Mouse (Mus musculus) neural tube, embryonic 12.5 days (tissue): ENCODE results near the gene Slc7a11. TPM values are rescaled to one million over a fixed set of nuclear protein-coding genes. Genes with fewer than 3 reads are reported as not detected.

Experiments
- ATAC-seq: fragments of 200-750 bp; cut with Nextera tagmentation; 2 replicates; pipeline ENCODE4 v1.8.0; 2017; ENCODE audit warnings: low read depth, mild to moderate bottlenecking, moderate TSS enrichment, moderate library complexity; ENCODE audit not compliant: low FRiP score
- H3K27ac ChIP-seq: fragments of 300-500 bp; sonication (generic); 2 replicates; pipeline ENCODE4 v1.5.1; 2016
- H3K27me3 ChIP-seq: fragments of 300-500 bp; sonication (generic); replicated peaks from 2 replicates; pipeline ENCODE4 v1.6.1; 2016; ENCODE audit warnings: mild to moderate bottlenecking
- H3K36me3 ChIP-seq: fragments of 300-500 bp; sonication (generic); 2 replicates; pipeline ENCODE4 v1.6.1; 2016; ENCODE audit warnings: mild to moderate bottlenecking
- H3K4me1 ChIP-seq: fragments of 300-500 bp; sonication (generic); 2 replicates; pipeline ENCODE4 v1.6.1; 2016
- H3K4me2 ChIP-seq: fragments of 300-500 bp; sonication (generic); replicated peaks from 2 replicates; pipeline ENCODE4 v1.6.1; 2016; ENCODE audit warnings: mild to moderate bottlenecking
- H3K4me3 ChIP-seq: fragments of 300-500 bp; sonication (generic); 2 replicates; pipeline ENCODE4 v1.5.1; 2016
- H3K9ac ChIP-seq: fragments of 300-500 bp; sonication (generic); 2 replicates; pipeline ENCODE4 v1.6.1; 2016; ENCODE audit warnings: mild to moderate bottlenecking
- H3K9me3 ChIP-seq: fragments of 300-500 bp; sonication (generic); 2 replicates; pipeline ENCODE4 v1.6.1; 2016; ENCODE audit warnings: mild to moderate bottlenecking
- WGBS: fragments of 180-500 bp; shearing (Covaris S2); methylation state at CpG from one replicate; pipeline ENCODE4 v1.1.7; 2016; 5-methylcytosine and 5-hydroxymethylcytosine counted together
- polyA plus RNA-seq: library from polyadenylated mRNA; unstranded; fragments of >200 nt; fragmentation: Nextera tagmentation; extraction: Ambion mirVana; gene quantifications from 2 replicates; pipeline ENCODE4 v1.2.1, GENCODE M21; 2016

The Slc7a11 gene
- polyA plus RNA-seq, 1 experiment from 2014 or later: 3.9 TPM

DNA sequence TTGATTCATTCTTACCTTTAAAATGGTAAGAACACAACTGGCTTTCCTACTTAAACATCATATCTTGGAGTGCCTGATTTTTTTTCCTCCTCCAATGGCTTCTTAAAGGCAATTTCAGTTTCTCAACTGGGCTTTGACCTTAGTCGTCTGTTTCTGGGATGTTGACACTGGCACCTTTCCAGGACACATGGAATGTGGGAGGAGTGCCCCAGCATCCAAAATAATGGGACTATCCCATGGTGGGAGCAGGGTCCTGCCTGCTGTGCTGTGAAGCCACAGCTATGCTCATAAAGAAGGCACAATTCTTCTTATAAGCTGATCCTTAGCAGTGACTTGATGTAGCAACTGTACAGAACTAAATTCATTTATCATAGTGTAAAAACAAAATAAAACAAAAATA lies 450.5 kb downstream of the Slc7a11 start:
- H3K4me2 ChIP-seq: no peak overlapping the region
- no peak overlapping the region for H3K4me3 ChIP-seq
- ATAC-seq: no peak
- WGBS: 44% methylated on average over 1 of the region's 1 CpGs
- no peaks in the 10 kb centered on the region for H3K9me3 ChIP-seq
- H3K4me1 ChIP-seq: no peaks in the 10 kb centered on the region
- H3K27me3 ChIP-seq: no peaks in the 10 kb centered on the region
- no peaks in the 10 kb centered on the region for H3K36me3 ChIP-seq
- H3K9ac ChIP-seq: no peak overlapping the region
- no peak overlapping the region for H3K27ac ChIP-seq

DNA sequence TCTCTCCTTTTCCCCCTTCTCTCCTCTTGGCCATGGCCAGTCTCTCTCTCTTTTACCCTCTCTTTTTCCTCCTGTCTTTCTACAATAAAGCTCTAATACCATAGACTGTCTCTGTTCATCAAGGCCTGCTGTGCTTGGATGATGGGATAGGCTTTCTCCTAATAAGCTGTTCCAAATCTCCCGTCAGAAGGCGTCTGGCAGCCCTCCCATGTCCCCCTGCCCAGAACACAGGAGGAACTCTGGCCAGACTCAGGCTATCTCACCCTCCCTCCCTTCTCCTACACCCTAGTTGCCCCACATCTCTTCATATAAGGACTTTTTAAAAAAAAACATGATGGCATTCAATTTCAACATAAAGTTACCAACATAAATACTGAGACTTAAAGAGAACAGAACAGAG lies 456.2 kb downstream of the Slc7a11 start:
- Histone ChIP-seq H3K9me3 (no peaks in the 10 kb centered on the region), H3K4me3 (no peak overlapping the region), H3K9ac (no peak overlapping the region), H3K4me1 (no peaks in the 10 kb centered on the region), H3K36me3 (no peaks in the 10 kb centered on the region), H3K4me2 (no peak overlapping the region), H3K27ac (no peak overlapping the region), H3K27me3 (no peaks in the 10 kb centered on the region)
- 83% methylated on average over 2 of the region's 2 CpGs for WGBS
- ATAC-seq: no peak

- Histone ChIP-seq H3K4me3 (no peak overlapping the region), H3K9ac (no peak overlapping the region), H3K4me1 (no peaks in the 10 kb centered on the region), H3K27ac (no peak overlapping the region), H3K4me2 (no peak overlapping the region), H3K9me3 (no peaks in the 10 kb centered on the region), H3K36me3 (no peaks in the 10 kb centered on the region), H3K27me3 (no peaks in the 10 kb centered on the region)
- ATAC-seq: no peak
- 75% methylated on average over 3 of the region's 3 CpGs for WGBS
Observed at GRCm38 (mm10) chr3:49984795-49985194, 458.6 kb downstream of the Slc7a11 start.

- Histone ChIP-seq H3K27ac (no peak overlapping the region), H3K27me3 (no peaks in the 10 kb centered on the region), H3K4me1 (no peaks in the 10 kb centered on the region), H3K9ac (no peak overlapping the region), H3K4me3 (no peak overlapping the region), H3K4me2 (no peak overlapping the region), H3K36me3 (no peaks in the 10 kb centered on the region), H3K9me3 (no peaks in the 10 kb centered on the region)
- ATAC-seq: no peak
- 85% methylated on average over 4 of the region's 4 CpGs for WGBS
Observed at GRCm38 (mm10) chr3:49983429-49984268, 459.8 kb downstream of the Slc7a11 start.

- no peaks in the 10 kb centered on the region for H3K9me3 ChIP-seq
- 95% methylated on average over 3 of the region's 3 CpGs for WGBS
- no peaks in the 10 kb centered on the region for H3K27me3 ChIP-seq
- H3K4me2 ChIP-seq: no peak overlapping the region
- no peak overlapping the region for H3K4me3 ChIP-seq
- no peaks in the 10 kb centered on the region for H3K36me3 ChIP-seq
- H3K27ac ChIP-seq: no peak overlapping the region
- ATAC-seq: no peak
- no peaks in the 10 kb centered on the region for H3K4me1 ChIP-seq
- H3K9ac ChIP-seq: no peak overlapping the region
Observed at GRCm38 (mm10) chr3:49973994-49974393, 469.4 kb downstream of the Slc7a11 start.

DNA sequence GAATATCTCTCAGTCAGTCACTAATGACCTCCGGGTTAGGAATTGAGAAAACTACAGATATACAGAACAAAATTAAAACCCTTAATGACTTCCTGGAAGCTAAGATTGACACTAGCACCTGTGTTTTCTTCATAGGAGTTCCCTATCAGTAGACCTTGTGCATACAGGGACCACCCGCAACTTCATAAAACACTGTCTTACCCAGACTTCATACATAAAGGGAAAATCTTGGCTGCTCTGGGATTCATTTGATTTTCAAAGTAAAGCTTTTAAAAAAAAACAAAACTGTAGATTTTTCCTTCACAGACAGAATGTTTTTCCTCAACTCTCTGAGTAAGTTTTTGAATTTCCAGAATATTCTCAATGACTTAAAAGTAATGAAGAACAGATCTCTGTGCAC lies 477.8 kb downstream of the Slc7a11 start:
- Histone ChIP-seq H3K9me3 (no peaks in the 10 kb centered on the region), H3K27ac (no peak overlapping the region), H3K4me2 (no peak overlapping the region), H3K4me1 (no peaks in the 10 kb centered on the region), H3K4me3 (no peak overlapping the region), H3K36me3 (no peaks in the 10 kb centered on the region), H3K27me3 (no peaks in the 10 kb centered on the region), H3K9ac (no peak overlapping the region)
- no peak for ATAC-seq
- 90% methylated on average over 2 of the region's 2 CpGs for WGBS

DNA sequence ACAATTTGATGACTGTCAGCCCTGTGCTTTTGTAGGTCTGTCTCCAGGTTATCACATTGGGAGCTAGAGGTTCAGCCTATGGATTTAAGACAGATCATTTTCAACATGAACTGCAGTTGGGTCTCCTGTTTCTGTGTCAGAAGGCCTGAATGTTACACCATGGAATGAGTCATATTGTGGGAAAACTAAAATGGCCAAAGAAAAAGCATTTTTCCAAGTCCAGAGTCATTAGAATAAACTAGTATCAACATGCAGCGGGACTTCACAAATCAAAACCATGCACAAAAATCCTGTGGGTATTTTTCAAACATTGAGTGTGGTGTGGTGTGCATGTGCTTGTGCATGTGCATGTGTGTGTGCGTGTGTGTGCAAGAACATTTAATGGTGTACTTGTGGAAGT lies 482.8 kb downstream of the Slc7a11 start:
- no peak for ATAC-seq

GRCm38 (mm10) chr3:49946845-49947244 lies 496.6 kb downstream of the Slc7a11 start:
- H3K9me3 ChIP-seq: no peaks in the 10 kb centered on the region
- H3K9ac ChIP-seq: no peak overlapping the region
- H3K4me2 ChIP-seq: no peak overlapping the region
- H3K4me3 ChIP-seq: no peak overlapping the region
- H3K27me3 ChIP-seq: no peaks in the 10 kb centered on the region
- no peaks in the 10 kb centered on the region for H3K4me1 ChIP-seq
- no peak for ATAC-seq
- H3K27ac ChIP-seq: no peak overlapping the region
- H3K36me3 ChIP-seq: no peaks in the 10 kb centered on the region
- WGBS: 52% methylated on average over 2 of the region's 2 CpGs

More for the DNA sequence above, 482.8 kb downstream of the Slc7a11 start:
- H3K4me1 ChIP-seq: no peaks in the 10 kb centered on the region
- no peak overlapping the region for H3K27ac ChIP-seq
- H3K4me3 ChIP-seq: no peak overlapping the region
- H3K4me2 ChIP-seq: no peak overlapping the region
- H3K9ac ChIP-seq: no peak overlapping the region
- H3K27me3 ChIP-seq: no peaks in the 10 kb centered on the region
- WGBS: 95% methylated on average over 2 of the region's 2 CpGs
- no peaks in the 10 kb centered on the region for H3K36me3 ChIP-seq
- no peaks in the 10 kb centered on the region for H3K9me3 ChIP-seq

DNA sequence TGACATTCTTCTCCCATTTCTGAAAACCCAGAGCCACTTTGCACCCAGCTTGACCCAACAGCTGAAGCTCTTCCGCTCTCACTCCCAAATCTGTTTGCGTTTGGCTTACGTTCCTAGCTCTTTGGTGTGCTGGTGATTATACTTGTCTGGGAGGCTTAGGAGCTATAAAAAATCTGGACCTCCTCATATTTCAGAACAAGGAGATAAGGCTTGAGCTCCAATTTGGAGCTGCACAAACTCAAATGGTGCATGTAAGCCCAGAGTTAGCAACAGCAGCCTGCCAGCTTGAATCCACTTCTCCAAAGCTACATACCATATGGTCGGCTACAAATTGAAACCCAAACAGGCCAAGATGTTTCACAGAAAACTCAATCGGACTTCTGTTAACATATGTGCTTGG lies 498.6 kb downstream of the Slc7a11 start:
- Histone ChIP-seq H3K4me2 (no peak overlapping the region), H3K27me3 (no peaks in the 10 kb centered on the region), H3K4me1 (no peaks in the 10 kb centered on the region), H3K4me3 (no peak overlapping the region), H3K36me3 (no peaks in the 10 kb centered on the region), H3K9ac (no peak overlapping the region), H3K27ac (no peak overlapping the region), H3K9me3 (no peaks in the 10 kb centered on the region)
- WGBS: 84% methylated on average over 5 of the region's 5 CpGs
- no peak for ATAC-seq

GRCm38 (mm10) chr3:49937611-49938010 lies 505.8 kb downstream of the Slc7a11 start:
- no peaks in the 10 kb centered on the region for H3K9me3 ChIP-seq
- H3K4me3 ChIP-seq: no peak overlapping the region
- no peaks in the 10 kb centered on the region for H3K36me3 ChIP-seq
- H3K9ac ChIP-seq: no peak overlapping the region
- no peak overlapping the region for H3K4me2 ChIP-seq
- no peaks in the 10 kb centered on the region for H3K4me1 ChIP-seq
- H3K27ac ChIP-seq: no peak overlapping the region
- 87% methylated on average over 2 of the region's 2 CpGs for WGBS
- no peak for ATAC-seq
- no peaks in the 10 kb centered on the region for H3K27me3 ChIP-seq

DNA sequence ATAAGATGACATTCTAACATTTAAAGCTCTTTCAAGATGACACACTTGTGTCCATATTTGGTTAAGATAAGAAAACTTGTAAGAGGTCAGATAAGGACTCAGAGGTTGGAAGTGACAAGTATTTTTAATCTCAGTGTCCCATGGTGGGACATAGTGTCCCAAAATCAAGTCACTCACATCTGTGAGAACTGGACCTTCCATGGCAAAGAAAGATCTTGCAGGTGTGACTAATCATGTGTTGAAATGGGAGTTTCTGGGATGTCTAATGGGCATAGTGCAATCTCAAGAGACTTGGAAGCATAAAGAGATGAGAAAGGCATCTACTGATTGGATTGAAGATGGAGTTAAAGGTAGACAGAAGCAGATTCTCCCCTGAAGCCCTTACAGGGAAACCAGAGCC lies 513.9 kb downstream of the Slc7a11 start:
- no peak overlapping the region for H3K27ac ChIP-seq
- no peaks in the 10 kb centered on the region for H3K9me3 ChIP-seq
- no peaks in the 10 kb centered on the region for H3K27me3 ChIP-seq
- no peaks in the 10 kb centered on the region for H3K4me1 ChIP-seq
- ATAC-seq: no peak
- H3K4me2 ChIP-seq: no peak overlapping the region
- no peaks in the 10 kb centered on the region for H3K36me3 ChIP-seq
- H3K9ac ChIP-seq: no peak overlapping the region
- no peak overlapping the region for H3K4me3 ChIP-seq

DNA sequence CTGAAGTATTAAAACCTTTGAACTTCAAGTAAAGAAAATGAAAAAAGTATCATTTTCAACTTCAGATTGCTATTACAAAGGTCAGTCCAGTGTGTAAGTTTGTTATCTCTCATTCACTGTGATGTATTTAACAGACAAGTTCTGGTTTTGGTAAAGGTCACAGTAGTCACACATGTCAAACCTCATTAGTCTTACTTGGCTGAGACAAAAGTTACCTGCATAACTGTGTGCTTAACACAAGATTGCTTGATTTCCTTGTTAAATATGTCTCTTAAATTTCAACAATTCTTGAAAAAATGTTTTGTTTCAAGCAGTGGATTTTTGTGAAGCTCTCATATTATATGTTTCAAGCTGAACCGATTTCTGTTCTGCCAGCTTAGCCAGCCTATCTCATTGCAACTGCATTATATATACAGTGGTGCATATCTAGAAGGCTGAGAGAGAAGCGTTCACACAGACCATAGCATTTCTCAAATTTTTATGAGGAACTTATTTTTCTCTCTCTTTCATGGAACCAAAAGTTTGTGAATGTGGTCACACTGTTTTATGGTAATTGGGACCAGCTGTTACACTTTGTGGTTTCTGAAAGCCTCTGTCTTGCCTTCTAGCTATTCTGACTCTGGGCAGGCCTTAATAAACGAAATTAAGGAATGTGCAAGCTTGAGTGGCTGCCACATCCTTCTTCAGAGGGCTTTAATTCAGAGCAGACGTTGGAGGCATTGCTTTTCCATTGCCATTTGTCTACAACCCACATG lies 514.7 kb downstream of the Slc7a11 start:
- no peaks in the 10 kb centered on the region for H3K4me1 ChIP-seq
- no peak overlapping the region for H3K9ac ChIP-seq
- H3K4me2 ChIP-seq: no peak overlapping the region
- no peak overlapping the region for H3K27ac ChIP-seq
- no peaks in the 10 kb centered on the region for H3K9me3 ChIP-seq
- H3K36me3 ChIP-seq: no peaks in the 10 kb centered on the region
- ATAC-seq: no peak
- H3K27me3 ChIP-seq: no peaks in the 10 kb centered on the region
- 51% methylated on average over 4 of the region's 4 CpGs for WGBS
- H3K4me3 ChIP-seq: no peak overlapping the region
